Mouse (Mus musculus) cerebellum, postnatal 36 days (tissue): ENCODE data around the gene Epb41l1.
A peak's percentile ranks its signal among the peaks of the same experiment; 100 is the strongest.
"Not testable (repeated sequence)": the region's sequence is repeated elsewhere in the genome, so short reads cannot be mapped to it uniquely, and the experiment has no call there.

Experiments
- DNase-seq, 2 experiments: peaks; one replicate each; pipeline ENCODE4 v3.0.0; 2021 to 2022; ENCODE audit warnings: mixed read lengths in 2 of 2

The Epb41l1 gene

GRCm38 (mm10) chr2:156488166-156488814 is 67.6 kb downstream of the Epb41l1 start:
- peak; percentile 70 to 77 for DNase-seq

GRCm38 (mm10) chr2:156490176-156490575 is 69.5 kb downstream of the Epb41l1 start:
- peak; percentile 43 to 63 for DNase-seq

DNA sequence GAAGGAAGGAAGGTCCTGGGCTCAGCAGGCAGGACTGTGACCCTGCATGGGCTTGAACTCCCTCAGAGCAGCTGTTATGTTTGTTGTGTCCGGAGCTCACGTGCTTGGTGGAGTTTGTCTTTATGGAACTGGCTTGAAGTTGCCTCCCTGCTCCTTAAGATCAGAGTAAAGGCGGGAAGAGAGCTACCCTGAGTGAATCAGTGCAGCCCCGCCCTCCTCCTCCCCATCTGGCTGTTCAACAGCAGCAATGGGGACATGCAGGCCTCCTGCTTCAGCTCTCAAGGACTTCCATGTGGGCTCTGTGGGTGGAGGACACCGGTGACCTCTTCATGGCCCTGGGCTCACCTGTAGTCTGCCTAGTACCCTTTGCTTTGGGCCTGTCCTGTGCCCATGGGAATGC is 71.1 kb downstream of the Epb41l1 start:
- no peak for DNase-seq

DNA sequence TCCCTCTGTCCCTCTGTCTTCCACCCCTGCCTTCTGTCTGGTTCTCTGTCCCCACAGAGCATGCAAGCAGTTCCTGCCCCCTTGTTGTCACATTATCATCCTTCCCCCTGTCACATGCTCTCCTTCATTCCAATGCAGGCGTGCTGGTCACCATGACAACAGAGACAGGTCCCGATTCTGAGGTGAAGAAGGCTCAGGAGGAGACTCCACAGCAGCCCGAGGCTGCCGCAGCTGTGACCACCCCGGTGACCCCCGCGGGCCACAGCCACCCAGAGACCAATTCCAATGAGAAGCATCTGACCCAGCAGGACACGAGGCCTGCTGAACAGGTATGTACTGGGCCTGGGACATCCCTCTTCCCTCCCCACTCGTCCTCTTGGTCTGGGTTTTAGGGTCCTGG is 73.1 kb downstream of the Epb41l1 start:
- no peak for DNase-seq

- DNase-seq, result no peak
Measured at GRCm38 (mm10) chr2:156494465-156494864, 73.8 kb downstream of the Epb41l1 start.

DNA sequence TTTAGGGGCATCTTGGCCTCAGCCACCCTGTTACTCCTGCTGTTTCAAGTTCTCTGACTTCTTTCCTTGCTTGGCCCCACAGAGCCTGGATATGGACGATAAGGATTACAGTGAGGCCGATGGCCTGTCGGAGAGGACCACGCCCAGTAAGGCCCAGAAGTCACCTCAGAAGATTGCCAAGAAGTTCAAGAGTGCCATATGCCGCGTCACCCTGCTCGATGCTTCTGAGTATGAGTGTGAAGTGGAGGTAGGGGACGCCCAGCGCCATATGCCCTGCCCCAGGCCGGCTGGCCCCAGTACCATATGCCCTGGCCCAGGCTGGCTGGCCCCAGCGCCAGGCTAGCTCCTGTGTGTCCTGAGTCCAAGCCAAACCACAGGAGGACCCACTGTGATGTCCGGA is 74.2 kb downstream of the Epb41l1 start:
- peak; percentile 91 to 92 for DNase-seq

GRCm38 (mm10) chr2:156496816-156497566 is 76.3 kb downstream of the Epb41l1 start:
- DNase-seq, result peak; percentile 49 to 59

DNA sequence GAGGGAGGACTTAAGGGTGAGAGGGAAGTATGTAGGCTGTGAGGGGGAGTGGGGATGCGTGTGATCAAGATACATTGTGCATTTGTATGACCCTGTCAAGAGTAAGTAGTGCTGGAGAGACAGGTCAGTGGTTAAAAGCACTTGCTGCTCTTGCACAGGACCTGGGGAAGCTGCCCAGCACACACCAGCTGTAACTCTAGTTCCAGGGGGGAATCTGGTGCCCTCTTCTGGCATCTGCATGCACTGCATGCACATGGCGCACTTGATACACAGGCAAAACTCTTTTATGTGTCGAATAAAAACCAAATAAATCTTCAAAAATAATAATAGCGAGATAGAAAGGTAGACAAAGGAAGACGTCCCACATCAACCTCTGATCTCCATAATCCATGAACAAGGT is 77.2 kb downstream of the Epb41l1 start:
- peak; percentile 76 to 78 for DNase-seq

GRCm38 (mm10) chr2:156501025-156501424 is 80.3 kb downstream of the Epb41l1 start:
- no peak for DNase-seq

DNA sequence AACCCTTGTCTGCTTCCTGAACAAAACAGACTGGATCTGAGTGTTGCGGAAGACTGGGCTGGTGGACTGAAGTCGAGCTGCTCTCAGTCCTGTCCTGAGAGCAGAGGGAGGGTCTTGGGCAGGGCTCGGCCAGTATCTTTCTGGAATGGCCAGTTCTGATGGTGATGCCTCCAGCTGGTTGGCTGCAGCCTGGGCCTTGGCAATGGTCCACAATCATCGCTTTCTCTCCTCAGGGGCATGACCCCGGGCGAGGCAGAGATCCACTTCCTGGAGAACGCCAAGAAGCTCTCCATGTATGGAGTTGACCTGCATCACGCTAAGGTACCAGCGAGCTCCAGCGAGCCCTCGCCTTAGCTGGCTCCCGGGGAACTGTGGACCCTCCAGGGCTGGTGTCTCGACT is 84.8 kb downstream of the Epb41l1 start:
- no peak for DNase-seq

DNA sequence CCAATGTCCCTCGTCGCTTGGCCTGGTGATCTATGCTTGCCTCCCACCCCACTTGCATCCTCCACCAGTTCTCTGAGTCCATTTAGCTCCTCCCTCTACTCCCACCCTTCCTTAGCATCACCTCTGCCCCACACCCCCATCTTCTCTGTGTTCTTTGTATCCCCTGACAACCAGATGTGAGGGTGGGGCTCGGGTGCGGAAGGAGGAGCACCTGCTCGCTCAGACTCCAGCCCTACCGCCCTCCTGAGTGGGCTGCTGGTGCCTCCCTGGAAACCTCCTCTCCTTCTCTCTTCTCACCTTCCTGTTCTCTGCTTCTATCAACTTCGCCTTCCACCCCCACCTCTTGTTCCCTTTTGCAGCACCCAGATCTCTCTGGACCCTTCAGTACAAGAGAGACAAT is 91.3 kb downstream of the Epb41l1 start:
- DNase-seq, result no peak

GRCm38 (mm10) chr2:156512561-156512960 is 91.9 kb downstream of the Epb41l1 start:
- no peak for DNase-seq

DNA sequence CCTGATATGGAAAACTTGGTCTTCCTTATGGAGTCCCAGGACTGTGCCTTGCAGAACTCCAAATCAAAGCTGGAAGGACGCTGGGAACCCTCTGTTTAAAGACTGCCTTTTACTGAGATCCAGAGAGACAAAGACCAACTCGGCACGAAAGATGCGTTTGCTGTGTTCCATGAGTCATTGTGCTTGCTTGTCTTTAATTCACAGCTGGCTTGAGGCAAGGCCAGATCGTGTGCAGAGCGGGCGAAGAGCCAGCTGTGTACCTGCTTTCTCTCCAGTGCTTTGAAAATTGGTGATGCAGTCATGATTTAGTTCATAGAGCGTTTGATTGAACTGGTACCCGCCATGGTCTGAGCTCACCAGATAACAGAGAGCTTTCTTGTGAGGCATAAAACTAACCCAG is 94.4 kb downstream of the Epb41l1 start:
- no peak for DNase-seq

GRCm38 (mm10) chr2:156515565-156516185 is 95.0 kb downstream of the Epb41l1 start:
- peak; percentile 87 to 91 for DNase-seq

DNA sequence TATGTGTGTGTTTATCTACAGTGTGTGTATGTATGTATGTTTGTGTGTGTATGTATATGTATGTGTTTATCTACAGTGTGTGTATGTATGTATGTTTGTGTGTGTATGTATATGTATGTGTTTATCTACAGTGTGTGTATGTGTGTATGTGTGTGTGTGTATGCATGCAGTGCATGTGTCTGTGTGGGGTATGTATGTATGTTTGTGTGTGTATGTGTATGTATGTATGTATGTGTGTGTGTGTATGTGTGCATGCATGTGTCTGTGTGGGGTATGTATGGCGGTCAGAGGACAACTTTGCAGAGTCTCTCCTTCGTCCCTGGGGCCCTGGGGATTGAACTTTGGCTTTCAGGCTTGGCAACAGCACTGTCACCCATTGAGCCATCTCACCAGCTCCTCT is 96.0 kb downstream of the Epb41l1 start:
- DNase-seq, result not testable (repeated sequence)

DNA sequence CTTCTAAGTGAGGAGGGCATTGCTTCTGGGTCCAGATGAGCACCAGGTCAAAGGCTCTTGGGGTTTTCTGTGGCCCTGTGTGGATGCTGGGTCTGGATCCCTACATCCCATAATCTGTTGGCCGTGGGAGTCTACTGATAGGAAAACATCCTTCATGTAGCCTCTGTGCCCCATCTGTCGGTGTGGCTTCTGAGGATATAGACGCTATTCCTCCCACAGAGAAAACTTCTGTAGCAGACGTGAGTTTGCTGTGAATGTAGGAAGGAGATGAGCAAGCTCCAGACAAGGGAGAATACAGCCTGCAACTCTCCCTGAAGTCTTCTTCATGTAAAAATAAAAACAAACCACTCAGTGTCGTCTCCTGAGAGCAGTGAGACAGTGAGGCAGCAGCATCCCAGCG is 97.6 kb downstream of the Epb41l1 start:
- DNase-seq, result no peak

- no peak for DNase-seq
Measured at GRCm38 (mm10) chr2:156519584-156519983, 98.9 kb downstream of the Epb41l1 start.

DNA sequence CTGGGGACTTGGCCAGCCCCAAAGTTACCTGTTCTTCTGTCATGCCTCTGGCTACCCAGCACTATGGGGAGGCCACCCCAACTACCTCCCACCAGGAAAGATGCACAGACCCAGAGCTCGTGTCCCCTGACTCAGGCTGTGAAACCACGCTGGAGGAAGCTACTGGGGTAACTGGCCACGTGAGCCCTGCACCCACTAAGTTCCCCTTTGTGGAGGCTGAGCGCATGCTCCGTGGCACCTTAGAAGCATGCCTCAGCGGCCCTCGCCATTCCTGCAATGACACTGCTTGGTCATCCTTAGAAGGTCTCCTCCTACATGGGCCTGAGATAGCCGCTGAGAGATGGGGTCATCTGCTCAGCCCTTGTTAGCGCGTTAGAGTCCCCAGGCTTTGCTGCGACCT is 102.3 kb downstream of the Epb41l1 start:
- no peak for DNase-seq

DNA sequence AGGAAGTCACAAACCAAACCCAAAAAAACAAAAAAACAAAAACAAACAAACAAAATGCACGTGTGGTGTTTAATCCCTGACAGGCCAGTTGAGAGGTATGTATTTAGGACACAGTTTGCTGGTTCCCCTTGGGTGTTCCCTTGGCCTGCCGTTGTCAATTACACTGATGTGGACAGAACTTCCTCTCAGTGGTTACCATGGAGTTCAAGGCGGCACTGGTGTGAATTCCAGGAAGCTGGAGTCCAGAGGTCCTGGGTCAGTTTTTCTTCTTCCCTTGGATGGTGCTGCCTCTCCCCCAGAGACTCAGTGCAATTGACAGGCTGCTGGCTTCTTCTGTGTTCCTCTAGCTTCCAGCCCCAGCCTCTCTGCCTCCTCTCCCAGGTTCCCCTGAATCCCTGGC is 103.4 kb downstream of the Epb41l1 start:
- DNase-seq, result no peak

GRCm38 (mm10) chr2:156529726-156530125 is 109.0 kb downstream of the Epb41l1 start:
- no peak for DNase-seq

- DNase-seq, result no peak
Measured at GRCm38 (mm10) chr2:156533160-156533559, 112.5 kb downstream of the Epb41l1 start.

GRCm38 (mm10) chr2:156538817-156539555 is 118.3 kb downstream of the Epb41l1 start:
- no peak for DNase-seq

GRCm38 (mm10) chr2:156540991-156541390 is 120.3 kb downstream of the Epb41l1 start:
- DNase-seq, result no peak
